Mouse (Mus musculus): ENCODE measurements around the gene Kxd1.

Gene Kxd1

DNA sequence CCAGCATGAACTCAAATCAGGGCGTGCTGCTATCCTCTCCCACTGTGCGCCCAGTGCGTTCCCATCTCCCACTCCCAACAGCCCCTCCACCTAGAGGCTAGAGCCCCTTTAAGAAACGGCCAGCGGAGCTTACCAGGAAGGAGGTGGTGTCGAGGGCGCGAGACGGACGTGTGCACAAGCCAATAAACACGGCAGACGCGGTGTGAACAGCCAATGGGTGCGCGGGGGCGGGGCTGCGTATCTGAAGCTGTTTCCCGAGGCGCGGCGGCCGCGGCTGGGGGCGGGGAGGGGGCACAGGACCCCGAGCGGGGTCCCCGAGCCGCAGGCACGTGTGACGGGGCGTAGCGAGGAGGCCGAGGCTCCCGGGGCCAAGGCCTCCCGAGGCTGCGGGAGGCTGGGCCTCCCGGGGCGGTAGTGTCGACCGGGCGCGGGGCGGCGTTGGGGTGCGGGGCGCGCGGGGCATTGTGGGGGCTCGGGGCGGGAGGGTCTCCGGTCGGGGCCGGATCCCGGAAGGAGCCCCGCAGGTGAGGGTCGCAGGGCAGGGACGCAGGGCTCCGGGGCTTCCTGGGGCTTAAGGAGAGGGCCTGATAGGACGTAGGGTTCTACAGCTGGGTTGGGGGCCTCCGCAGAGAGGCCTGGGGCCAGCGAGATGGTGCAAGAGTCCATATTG is at the start of gene Kxd1, which contains the start of gene Fkbp8:
Gene Kxd1 (minus strand): TSS at position 445 of the 670 bp plus-strand sequence.
Gene Fkbp8 (plus strand): TSS at position 213 of the 670 bp plus-strand sequence.
- DNase-seq, result peak; percentile 99

DNA sequence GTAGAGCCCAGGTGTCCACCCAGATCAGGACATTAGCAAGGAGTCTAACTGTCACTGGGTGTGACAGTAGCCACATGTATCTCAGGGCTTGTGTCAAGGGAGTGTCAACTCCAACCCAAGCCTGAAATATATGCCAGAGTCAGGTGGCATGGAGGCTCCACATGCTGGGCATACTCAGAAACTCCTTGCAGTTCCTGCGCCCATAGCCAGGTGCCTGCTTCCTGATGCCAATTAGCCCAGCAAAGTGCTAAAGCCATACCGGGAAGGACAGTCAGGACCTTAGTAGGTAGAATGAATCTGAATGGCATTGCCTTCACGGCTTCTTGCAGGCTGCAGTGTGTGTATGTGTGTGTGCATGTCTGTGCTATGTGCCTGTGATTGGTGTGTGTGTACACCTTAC is 49.5 kb upstream of the Kxd1 start:
- no peak for DNase-seq

DNA sequence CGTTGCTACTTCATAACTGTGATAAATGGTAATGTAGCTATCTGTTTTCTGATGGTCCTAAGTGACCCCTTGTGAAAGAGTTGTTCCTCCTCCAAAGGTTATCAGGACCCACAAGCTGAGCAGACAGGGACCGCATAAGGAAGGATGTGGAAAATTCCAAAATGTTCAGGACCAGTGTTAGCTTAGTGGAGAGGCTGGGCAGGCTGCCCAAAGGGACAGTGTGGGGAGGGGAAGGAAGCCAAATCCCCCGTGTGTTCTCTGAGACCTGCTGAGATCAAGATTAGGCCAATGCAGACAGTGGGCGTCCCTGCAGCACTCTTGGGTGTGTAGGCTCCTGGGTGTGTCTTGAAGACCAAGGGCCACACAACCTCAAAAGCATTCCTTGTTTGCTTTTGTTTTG is 47.2 kb upstream of the Kxd1 start:
- DNase-seq, result peak; percentile 83

DNA sequence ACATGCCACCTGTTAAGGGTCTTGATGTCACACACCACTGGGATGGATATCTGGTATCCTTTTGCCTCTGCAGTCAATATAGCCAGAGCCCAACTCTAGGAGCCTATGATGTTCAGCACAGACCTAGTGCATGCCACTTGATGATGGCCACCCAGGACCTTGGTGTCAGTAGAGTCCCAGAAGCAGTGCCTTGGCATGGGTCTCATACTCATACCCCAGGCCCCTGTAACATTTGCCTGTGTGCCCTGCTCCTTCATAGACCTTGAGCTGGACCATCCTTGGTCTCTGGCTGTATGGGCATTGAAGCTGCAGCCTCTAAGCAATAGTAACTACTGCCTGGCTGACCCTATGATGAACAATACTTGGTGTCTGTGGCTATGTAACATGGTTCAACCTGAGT is 46.5 kb upstream of the Kxd1 start:
- no peak for DNase-seq

DNA sequence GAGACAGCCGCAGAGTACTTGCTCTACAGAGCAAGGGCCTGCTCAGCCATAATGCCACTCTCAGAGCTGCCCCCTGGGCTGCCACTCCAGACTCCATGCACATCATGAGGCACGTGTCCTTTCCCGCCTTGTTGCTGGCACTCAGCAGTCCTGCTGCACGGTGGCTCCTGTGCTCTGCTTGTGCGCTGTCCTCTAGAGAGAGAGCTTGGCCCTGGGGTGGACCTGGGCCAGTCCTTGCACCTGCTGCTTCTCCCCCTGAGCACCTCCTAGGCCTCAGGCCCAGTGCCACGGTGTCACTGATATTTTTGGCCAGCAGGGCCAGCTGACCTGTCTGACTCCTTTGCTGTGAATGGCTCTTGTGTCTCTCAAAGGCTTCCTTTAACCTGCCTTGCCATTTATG is 43.2 kb upstream of the Kxd1 start:
- DNase-seq, result peak; percentile 74

DNA sequence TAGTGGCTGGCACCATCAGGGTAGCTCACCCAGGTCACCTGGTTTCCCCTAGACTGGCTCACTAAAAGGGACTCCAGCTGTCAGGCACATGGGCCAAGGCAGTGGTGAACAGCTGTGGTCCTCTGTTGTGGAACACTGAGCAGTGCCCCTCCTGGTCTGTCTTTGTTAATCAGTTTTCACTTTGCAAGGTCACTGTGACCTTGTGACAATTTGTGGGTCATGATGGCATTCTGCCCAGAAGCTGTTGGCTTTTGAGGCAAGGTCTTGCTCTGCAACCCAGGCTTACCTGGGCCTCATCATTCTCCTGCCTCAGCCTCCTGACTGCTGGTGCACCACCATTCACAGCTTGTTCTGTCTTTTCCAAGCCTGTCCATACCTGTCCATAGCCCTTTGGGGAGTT is 42.6 kb upstream of the Kxd1 start:
- no peak for DNase-seq

DNA sequence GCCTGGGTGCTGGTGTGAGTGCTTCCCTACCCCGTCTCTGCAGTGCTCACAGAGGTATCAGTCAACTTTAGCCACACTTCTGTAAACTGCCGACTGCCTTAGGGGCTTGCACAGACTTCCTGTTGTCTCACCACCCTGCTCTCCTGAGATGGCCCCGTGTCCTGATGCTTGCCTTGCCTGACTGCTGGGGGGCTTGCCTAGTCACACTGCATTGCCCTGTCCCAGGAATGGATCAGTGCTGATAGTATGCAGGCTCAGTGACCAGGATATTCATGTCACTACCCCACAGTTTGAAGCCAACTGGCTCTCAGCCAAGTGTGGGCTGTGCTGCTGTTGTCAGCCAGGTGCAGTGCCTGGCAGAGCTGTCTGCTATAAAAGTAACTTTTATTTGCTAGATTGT is 37.8 kb upstream of the Kxd1 start:
- no peak for DNase-seq

DNA sequence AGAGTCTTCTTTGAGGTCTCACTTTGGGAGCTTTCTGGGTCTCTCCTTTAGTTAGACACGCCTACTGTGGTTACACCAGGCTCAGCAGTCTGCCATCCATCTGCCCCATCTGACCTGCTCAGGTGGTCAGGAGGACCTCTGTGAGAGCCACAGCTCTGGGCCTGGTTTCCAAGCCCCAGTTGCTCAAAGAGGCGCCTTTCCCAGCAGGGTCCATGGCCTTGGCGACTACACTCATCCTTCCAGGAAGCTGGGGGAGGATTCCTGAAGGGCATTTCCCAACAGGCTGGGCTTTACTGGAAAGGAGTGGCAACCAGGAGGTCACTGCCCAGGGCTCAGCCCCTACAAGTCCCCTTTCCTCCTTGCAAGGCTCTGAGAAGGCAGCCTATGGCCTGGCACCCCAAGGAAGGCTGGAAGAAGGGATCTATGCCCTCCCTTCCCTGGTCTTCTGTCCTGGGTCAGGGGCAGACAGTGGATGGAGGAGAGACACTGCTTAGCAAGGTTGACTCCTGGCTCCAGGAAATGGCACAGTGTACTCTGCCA is 37.0 kb upstream of the Kxd1 start:
- no peak for DNase-seq

DNA sequence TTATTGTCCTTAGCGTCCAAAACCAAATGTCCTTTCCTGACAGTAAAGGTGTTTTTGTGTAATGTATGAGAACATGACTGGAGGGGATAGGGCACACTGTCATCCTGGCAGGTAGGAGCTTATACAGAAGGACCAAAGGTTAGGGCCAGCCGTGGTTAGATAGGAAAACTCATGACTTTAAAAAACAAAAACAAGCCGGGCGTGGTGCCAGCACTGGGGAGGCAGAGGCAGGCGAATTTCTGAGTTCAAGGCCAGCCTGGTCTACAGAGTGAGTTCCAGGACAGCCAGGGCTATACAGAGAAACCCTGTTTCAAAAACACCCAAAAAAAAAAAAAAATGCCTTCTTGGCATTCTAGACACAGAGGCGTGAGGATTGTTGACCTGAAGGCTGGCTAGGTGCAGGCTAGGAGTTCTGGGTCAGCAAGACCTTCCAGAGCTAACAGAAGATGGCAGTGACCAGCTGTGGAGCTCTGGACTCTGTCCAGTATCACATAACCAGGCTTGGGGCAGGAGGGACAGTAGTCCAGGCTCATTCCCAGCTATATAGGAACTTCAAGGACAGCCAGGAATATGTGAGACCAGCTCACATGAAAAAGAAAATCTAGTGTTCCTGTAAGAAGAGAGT is 36.1 kb upstream of the Kxd1 start:
- no peak for DNase-seq

DNA sequence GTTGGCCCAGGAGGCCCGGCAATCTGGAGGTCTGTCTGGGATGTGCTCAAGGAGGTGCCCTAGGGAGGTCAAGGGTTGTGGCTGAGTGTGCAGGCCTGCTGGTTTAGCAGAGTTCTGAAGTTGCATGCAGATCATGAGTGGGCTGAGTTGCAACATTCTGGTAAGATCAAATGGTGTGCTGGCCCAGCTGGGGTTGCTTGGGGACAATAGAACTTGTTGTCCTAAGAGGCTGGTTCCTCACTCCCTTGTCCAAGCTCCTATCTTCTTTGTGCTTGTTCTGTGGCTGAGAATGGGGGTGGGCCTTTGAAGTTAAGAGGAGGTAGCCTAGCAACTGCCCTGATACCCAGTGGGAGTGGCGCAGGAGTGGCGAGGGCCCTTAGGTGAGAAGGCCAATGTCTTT is 35.0 kb upstream of the Kxd1 start:
- no peak for DNase-seq

DNA sequence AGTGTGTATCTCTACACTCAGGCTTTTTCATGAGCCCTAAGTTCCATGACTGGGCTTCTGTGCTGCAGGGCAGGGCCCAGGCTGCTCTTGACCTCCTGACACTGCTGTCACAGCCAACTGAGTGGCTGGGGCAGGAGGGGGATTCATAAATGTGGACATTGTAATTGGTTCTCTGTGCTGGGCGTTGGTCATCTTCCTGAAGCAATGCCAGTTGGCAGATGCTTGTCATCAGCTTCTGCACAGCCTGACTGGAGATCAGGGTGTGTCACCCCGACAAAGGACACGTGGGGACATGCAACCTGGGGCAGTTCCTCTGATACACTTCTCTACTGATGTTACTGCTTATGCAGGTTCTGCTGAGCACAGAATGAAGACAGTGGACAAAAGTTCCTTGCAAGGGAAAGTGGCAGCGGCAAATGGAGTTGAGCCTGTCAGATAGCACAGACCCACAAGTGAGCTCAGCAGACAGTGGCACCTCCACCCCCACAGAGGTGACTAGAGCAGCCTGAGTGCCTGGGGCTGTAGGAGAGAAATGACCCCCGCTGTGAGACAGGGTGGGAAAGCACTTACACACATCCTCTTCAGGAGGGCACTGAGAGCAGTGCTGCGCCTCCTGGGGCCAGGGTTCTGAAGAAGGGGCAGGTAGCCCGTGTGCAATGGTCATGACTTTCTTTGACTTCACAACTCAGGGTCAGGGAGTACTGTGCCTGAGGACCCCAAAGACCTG is 34.2 kb upstream of the Kxd1 start:
- DNase-seq, result no peak

DNA sequence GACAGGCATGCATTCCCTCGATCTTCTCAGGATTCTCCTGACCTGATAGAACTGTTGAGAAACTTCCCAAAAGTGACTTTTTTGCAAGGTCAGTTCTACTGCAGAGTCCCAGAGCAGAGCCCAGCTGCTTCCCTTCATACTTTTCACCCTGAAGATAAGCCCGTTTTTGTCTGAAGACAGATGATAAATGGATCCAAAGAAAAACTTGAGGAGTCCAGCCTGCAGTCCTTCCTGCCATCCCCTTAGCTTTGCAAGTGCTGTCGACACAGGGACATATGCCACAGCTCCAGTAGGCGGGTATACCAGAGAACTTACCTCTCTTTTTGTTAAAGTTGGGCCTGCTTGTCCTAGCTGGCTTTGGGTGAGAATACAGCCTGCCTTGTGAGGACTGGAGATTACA is 33.6 kb upstream of the Kxd1 start:
- DNase-seq, result no peak

DNA sequence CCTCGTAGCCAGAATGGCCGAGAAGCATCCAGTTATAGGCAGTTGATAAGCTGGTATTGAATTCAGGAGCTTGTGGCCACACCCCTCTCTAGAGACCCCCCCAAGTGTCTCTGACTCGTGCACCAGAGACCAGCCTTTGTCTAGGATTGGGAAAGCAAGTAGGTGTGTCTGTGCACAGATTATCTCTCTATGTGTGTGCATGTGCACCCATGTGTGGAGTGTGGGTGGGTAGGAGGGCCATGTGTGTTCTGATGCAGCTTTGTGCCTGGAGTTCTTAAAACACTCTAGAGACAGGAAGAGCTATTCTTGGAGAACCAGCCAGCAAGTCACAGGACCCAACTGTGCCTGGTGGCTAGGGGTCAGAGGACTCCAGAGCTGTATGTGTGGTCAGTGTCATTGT is 32.8 kb upstream of the Kxd1 start:
- no peak for DNase-seq

DNA sequence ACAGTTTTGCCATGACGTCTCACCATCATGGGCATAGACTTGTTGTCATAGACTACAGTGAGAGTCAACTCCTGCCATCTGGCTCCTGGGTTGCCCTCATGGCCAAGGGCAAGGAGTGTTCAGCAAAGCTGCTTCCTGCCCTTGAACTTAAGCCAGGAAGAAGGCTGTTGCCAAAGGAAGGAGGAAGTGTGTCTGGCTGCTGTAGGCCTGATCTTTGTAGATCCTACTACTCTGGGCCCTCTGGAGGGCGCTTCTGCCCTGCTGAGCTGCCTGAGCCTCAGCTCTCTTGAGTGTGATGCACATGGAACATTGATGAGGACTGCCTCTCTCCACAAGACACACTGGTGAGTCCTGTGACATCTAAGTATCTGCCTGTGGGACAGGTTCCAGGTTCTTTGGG is 32.3 kb upstream of the Kxd1 start:
- DNase-seq, result no peak

DNA sequence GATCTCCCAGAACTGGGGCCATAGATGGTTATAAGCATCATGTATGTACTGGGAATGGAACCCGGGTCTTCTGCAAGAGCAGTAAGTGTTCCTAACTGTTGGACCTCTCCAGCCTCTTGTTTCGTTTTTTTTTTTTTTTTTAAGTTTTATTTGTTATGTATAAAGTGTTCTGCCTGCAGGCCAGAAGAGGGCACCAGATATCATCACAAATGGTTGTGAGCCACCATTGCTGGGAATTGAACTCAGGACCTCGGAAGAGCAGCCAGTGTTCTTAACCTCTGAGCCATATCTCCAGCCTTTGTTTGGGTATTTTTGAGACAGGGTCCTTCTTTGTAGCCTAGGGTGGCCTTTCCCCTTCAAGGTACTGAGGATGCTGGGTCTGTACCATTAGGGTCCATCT is 31.2 kb upstream of the Kxd1 start:
- no peak for DNase-seq

DNA sequence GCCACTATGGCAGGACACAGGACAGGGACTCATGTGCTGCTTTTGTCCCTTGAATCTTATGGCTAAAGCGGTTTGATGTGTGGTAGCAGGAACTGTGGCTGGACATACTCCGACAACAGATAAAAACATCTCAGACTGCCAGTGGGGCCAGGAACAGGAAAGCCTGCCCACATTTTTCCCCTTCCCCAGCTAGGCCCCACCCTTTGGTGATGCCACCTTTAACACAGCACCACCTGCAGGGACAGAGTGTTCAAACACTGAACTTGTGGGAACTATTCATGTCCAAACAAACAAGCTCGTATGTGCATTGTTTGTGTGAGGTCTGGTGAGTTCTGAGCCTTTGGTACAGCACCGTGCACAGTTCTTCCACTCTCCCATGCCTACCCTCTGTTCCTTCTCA is 30.6 kb upstream of the Kxd1 start:
- no peak for DNase-seq

DNA sequence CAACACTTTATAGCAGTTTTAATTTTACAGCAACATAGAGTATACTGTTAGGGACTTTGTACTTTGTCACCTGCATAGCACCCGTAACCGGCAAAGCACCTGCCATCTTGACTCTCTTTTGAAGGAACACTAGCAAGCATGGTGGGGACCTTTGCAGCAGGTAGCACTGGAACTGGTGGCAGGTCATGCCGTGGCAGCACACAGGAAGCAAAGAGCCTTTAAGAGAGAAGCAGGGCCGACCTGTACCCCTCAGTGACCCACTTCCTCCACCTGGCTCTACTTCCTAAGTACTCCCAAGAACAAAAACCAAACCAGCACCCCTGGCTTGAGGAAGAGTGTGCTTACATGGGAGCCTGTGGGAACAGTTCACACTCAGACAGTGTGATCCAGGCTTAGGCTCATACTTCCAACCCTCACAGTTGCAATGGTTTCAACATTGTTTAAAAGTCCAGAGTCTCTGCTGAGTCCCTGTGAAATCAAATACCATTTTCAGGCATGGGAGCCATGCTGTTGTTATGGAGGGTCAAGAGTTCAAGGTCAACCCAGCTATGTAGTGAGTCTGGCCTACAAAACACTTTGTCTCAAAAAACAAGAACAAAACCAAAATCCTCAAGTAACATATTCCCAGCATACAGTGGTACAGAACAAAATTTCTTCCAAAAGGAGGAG is 27.5 kb upstream of the Kxd1 start:
- no peak for DNase-seq

DNA sequence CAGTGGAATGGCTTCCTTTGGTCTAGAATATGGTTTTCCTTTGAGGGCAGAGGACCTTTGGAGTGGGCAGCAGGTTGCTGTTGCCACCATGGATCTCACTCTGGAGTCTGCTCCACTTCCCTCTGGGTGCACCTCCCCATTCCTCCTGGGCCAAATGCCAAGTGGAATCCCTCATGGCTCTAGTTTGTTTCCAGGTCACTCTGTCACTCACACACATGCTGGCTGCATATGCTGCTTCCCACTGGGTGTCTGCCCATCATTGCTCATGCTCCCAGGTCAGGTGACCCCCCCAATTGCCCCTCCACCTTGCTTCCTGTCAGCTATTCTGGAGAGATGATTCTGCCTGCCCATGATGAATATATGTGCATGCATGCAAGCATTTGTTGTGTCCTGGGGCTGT is 26.0 kb upstream of the Kxd1 start:
- DNase-seq, result peak; percentile 88

DNA sequence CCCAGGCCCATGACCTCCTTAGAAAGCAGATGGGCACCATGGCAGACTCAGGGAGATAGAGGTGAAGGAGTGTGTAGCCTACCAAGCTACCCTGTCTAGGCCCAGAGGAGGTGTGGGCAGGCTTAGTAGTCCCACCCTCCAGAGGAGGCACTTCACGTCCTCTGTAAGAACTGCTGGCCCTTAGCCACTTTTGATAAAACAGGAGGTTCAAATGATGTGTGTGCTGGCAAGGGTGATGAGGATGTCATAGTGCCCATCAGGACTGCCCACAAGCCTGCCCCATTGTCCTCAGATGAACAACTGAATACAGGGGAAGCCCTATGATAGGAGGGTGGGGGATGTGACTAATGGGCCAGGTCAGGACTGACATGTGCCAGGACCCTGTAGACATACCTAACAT is 25.1 kb upstream of the Kxd1 start:
- DNase-seq, result no peak

DNA sequence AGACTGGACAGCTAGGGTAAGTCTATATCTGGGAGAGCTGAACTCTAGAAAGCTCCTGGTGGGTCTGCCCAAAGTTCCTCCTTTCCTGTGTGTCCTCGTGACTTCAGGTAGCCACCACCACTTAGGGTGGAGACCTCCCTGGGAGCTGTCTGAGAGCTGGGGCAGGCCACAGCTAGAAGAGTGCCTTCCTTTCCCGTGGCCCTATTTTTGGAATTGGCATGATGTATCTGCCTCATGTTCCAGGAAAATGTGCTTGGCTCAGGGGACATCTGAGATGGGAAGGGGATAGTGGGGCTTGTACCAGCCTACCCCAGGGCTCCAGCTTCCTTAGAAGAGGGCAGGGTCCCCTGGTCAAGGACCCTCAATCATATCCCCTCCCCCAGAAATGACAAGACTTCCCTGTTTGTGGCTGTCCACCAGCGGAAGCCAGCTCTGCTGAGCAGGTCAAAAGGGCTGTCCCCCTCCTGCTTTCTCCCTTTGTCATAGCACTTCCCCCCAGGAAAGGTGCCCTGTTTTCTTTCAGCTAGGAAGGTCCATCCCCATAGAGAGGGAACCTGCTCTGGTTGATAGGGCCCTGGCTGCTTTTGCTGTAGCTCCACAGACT is 23.9 kb upstream of the Kxd1 start:
- no peak for DNase-seq

DNA sequence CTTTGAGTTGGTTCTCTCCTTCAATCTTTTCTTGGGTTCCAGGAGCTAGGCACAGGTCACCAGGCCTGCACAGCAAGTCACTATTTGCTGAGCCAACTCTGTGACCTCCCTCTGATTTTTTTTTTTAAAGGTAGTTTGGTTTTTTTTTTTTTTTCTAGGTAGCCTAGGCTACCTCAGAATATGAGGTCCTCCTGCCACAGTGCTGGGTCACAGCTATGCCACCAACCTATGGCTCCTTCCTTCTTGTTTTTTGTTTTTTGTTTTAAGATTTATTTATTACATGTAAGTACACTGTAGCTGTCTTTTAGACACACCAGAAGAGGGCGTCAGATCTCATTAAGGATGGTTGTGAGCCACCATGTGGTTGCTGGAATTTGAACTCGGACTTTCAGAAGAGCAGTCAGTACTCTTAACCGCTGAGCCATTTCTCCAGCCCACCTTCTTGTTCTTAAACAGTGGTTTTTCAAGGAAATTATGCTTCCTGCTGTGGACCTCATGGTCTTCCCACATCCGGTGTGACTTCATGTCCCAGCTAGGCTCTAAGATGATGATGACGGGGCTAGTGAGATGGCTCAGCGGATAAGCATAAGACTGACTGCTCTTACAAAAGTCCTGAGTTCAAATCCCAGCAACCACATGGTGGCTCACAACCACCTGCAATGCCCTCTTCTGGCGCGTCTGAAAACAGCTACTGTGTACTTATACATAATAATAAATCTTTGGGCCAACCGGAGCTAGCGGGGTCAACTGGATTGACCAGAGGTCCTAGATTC is 21.8 kb upstream of the Kxd1 start:
- DNase-seq, result no peak

DNA sequence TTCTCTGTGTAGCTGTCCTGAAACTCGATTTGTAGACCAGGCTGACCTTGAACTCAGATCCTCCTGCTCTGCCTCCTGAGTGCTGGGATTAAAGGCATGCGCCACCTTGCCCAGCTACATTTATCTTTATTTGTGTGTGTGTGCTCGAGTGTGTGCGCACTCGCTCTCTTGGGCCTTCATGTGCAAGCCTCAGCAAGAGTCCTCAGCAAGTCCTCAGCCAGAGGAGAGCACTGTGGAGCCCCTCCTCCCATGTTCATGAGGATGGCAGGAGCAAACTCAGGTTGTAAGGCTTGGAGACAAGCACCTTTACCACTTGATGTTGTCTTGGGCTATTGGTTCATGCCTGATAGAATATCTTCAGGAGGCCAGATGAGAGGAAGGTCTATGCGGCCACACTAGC is 20.0 kb upstream of the Kxd1 start:
- no peak for DNase-seq

Data from cerebellum, adult 9-10 months (tissue).